Mouse (Mus musculus) G1E-ER4 (cell line): ENCODE data around the gene Cdk14. TPM values are rescaled to one million over a fixed set of nuclear protein-coding genes. Genes with fewer than 3 reads are reported as not detected.

Experiments
- GATA1 ChIP-seq: IDR thresholded peaks from one replicate; pipeline ENCODE4 v1.8.0; 2012; ENCODE audit warnings: low read length, inconsistent platforms
- polyA plus RNA-seq: library from polyadenylated mRNA; stranded (reverse); fragments of >175 nt; gene quantifications from 2 replicates; pipeline ENCODE4 v1.2.3, GENCODE M21; 2012

Gene Cdk14
- polyA plus RNA-seq, 1 experiment = not detected

DNA sequence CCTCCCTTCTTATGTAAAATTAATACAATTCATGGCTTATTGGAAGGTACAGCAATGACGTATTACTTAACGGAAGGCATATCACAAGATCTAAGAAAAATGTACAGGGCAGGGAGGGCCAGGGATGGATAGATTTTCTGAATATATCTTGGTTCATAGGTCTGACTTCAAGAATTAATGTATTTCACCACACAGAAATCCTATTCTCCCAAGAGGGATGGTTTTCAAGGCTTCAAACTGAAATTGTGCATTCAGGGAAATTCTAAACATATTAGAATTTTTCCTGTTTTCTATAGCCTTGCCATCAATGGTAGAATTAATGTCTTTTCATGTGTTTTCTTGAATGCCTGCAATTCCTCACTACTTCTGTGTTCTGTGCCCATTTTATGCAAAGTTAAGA, 593.2 kb downstream of the Cdk14 start:
- no peak for TF ChIP-seq GATA1

DNA sequence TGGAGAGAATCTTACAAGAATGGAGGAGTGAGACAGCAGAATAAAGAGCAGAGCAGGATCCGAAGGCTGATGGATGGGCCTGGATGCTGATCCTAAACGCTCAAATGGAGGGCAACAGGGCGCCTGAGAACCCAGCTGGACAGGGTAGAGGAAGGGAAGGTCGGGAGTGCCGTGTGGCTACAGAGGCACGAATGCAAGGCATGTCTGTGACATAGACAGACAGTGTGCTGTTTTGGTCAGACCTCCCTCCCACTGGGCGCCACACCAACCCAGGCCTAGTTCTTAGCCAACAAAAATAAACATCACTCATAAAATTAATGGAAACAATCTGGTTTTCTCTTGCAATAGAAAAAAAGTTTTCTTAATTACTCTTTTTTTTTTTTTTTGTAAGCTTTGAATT, 594.2 kb downstream of the Cdk14 start:
- TF ChIP-seq GATA1 = no peak

DNA sequence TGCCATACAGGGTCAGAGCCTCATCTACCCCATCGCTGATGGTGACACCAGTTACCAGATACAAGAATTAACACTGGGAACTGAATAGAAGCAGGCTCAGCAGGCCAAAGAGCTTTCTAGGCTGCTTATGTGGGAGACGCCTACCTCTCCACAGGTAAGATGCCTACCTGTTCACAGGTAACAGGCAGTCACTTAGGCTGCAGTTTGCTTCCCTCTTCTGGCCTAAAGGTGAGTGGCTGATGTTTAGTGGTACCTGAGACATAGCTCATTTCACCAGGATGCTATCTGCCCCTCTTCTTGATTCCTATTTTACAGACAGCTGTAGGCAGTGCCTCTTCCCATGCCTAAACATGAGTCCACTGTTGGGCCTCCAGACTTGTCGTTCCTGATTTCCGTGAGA, 595.0 kb downstream of the Cdk14 start:
- TF ChIP-seq GATA1 = no peak

DNA sequence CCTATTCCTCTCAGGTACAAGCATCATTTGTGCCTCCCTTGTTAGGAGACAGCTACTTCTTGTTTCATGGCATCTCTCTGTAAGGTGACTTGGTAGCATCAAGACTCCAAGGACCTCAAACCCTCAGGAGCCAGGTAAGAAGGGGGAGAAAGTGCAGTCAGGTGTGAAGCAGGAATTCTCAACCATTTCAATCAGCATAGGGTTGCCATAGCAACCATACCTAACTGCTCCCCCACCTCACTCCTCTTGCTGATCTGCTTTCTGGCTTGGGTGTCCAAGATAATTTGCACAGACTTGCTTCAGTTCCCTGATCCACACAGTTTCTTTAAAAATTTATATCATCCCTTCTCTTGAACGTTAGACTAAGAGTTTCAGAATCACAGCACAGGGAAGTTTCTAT, 595.9 kb downstream of the Cdk14 start:
- no peak for TF ChIP-seq GATA1

DNA sequence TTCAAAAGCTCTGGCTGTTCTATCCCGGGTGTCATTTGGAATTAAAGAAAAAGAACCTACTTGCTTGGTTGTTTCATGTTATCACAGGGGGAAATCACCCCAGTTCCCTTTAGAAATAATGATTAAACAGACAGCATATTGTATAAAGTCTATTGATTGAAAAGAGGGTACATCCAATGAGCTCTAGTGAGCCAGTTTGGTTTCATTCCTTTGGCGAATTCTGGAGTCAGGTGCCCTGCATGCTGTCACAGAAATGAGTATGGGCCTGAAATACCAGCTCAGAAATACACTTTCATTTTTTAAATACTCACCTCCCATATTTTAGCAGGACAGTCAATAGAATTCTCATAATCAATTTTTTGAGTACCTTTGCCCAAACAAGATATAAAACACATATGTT, 598.1 kb downstream of the Cdk14 start:
- no peak for TF ChIP-seq GATA1

DNA sequence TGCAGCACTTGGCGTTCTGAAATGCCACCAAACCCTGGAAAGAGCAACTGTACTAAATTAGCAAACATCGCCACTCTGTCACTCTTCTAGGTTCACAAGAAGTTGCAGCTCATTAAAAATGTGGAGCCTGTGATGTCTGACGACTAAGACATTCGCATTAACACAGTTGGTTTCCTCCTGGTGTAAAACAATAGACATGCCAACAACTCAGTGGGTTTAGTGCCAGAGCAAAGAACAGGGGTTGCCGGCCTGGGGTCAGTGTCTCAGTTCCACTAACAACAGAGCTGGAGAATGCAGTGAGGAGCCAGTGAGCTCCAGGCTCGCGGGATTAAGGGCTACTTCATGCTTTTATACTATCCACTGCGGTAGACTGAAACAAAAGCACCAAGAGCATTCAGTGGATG, 598.7 kb downstream of the Cdk14 start:
- TF ChIP-seq GATA1 = no peak

DNA sequence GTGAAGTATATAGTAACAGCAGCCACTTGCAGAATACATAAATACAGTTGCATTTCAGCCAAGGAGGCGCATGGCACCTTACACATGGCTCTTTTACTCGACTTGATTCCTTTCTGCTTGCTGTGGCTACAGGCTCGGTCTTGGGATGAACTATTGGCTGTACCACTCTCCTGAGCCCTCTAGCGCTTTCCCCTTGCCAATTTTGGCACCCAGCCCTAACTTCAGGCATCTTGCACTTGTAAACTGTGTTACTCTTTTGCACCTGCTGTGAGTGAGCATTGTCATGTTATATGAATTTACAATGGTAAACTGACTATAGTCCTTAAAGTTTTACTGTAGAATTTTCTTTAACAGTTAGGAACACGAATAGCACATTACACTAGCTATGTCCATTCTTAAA, 603.1 kb downstream of the Cdk14 start:
- no peak for TF ChIP-seq GATA1

DNA sequence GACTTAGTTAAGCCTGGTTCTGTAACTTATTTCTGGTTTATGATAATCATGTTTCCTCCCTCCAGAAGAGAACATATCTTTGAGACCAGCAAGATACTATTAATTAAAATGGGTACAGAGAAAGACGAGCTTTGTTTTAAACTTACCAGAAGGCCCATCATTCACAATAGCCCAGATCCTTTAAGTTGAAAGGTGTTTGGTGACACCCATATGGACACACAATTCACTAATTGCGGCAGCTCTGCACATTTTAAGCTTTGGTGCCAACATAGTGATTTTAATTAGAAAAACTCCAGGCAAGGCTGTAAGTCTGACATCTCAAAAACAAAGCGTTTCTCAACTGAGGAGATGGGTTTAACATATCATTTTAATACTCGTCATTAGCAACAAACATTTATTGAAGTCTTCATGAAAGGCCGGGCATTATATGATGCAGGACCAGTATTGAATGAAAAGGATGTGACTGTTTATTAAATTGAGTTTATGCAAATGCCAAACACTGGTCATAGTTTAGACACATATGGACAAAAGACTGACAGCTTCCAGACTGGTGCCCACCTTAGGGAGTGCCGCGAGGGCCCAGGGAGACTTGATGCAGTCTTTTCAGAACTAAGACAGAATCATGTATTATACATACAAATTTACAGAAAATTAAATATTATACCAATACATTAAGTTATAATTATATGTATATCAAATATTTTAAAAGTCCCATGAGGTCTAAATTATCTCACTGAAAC, 605.5 kb downstream of the Cdk14 start:
- no peak for TF ChIP-seq GATA1

DNA sequence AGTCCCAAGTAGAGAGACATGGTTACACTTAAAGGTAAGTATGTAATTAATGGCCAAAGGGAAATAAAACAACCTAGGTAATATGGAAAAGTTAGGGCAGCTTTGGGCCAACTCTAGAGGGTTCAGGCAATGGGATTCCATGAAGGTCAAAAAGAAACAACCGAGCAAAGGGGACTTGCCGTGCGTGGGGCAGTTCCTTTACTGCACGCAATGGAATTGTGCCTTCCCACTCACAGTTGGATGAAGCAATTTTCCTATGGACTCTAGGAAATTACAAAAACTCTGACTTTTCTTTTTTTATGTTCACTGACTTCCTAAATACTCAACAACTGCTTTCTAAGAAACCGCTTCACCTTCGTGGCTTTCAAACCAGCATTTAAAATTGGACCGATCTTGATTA, 606.8 kb downstream of the Cdk14 start:
- TF ChIP-seq GATA1 = no peak

DNA sequence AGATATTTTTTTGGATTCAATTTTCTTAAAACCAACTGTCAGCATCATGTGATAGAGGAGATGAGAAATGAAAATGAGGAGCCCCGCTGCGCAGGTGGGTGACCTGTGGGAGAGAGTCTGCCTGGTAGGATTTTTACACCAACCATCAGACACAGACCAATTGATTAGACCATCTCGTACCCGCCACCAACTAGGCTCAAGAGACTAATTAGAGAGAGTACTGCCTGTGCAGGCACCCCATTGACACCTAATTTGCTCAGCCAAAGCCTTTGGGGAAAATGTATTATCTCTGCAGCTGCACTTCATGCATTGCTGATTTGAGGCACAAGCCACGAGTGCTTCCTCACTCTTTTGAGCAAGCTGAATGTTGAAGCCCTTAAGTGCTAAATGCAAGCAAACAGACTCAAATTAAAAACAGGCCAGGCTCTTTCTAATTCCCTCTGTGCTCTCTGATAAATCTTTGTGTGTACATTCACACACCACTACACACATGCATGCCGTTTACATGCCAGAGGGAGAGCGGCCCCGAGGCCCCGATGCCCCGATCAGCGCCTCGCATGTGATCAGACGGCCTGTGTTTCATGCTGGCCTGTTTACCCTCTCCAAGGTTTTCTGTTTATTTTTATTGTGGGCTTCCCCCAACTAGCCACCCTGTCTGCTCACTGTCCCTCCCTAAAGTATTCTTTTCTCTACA, 607.9 kb downstream of the Cdk14 start:
- no peak for TF ChIP-seq GATA1

DNA sequence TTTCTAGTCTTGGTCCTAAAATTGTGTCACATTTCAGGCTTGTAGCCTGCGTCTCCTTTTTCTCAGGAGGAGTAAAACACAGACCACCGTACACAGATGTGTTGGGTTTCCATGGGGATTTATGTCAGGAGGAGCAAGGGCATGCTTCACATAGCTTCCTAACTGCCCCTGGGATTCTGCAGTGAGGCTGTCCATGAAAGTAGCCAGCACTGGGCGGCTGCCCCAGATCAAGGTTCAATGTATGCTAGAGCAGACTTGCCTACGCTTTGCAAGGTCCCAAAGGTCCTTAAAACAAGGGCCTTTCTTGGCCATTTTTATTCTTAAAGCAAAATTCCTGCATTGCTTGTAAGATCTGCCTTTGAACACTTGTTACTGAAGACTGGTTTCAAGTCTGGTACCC, 614.9 kb downstream of the Cdk14 start:
- no peak for TF ChIP-seq GATA1

DNA sequence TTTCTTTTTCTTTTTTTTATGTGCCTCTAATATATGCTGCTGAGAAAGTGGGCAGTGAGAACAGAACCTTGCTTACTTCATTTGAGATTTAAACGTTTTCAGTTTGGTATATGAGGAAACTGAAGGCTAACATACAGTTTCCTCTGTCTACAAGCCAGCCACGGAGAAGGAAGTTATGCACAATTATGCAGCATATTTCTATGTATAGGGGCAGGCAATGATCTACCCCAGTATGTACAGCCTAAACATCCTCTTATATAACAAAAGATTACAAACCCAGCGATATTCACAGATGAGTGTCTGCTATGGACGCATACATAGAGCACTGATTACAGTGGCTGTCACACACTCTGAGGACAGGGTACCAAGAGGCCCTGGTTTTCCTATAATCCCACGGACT, 616.4 kb downstream of the Cdk14 start:
- TF ChIP-seq GATA1 = no peak

DNA sequence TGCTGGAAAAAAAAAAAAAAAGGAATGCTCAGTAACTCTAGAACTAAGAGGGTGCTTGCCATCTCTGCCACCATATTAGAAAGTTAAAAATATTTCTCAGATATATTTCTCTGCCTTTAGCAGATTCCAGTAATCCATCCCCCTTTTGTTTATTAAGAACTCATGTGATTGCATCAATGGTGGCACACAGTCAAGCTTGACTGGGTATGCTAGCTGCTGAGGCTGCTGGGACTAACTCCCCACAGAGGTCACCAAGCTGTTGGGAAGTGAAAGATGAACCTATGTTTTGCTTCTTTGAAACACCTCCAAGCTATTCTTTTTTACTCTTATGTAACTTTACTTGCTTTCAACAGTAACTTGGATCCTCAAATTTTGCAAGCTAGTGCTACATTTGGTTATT, 618.1 kb downstream of the Cdk14 start:
- TF ChIP-seq GATA1 = no peak

DNA sequence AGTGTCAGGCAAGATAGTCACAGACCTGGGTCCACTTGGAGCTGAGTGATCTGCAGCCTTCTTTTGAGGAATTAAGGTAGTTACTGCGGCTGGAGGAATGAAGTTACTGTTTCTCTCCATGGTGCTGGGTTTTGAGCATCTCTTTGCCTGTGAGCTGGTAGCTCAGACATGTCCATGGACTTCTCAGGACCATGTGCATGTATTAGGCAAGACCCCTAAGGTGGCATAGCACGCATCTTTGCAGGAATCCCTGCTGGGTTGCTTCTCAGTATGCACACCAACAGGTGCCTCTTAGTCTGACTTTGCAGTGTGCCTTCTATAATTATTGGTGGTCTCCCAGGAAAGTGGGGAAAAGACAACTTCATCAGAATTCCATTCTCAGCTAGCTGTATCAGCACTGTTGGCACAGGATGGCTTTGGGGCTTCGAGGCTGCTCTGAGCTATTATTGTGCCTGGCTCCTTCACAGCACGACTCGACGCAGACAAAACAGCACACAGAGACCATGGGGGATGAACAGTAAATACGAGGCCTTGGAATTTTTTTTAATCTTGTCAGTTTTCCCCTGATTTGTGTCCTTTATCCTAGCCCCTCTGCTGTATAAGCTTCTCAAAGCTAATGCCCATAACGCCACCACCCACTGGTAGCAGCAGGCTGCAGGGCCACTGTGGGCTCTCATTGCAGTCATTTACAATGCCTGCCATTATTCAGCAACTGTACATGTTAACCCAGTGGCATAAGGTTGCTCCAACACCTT, 618.8 kb downstream of the Cdk14 start:
- TF ChIP-seq GATA1 = no peak

DNA sequence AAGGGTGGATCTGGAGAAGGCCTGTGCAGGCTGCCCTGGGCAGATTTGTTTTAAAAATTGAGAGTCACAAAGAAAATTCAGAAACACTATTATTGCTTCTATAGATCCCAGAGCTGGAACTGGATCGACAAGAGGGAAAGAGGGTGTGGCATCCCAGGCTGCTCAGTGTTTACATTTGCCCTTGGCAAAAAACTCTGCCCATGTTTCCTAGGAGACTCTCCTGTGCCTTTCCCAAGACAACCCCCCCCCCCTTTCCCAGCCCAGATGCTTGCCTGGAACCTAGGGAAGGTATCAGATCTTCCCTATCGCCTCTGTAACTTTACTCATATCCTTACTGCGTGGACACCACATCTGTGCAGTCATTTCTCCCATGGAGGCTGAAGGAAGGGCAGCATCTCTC, 628.9 kb downstream of the Cdk14 start:
- TF ChIP-seq GATA1 = no peak

DNA sequence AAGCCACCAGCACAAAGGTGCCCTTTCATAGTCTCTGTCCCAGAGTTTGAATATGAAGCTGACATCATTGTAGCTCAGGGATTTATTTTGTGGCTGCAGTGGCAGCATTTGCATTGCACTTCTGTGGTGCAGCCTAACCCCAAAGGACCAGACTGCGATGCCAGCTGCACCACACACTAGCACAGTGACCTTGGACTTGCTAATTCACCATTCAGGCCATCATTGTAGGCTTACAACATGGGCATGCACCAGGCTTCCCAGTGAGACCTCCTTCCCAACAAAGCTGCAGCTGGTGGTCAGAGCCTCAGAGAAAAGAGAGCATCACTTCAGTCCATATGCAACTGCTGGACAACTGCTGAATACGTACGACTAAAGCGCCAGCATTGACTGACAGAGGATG, 629.8 kb downstream of the Cdk14 start:
- no peak for TF ChIP-seq GATA1

DNA sequence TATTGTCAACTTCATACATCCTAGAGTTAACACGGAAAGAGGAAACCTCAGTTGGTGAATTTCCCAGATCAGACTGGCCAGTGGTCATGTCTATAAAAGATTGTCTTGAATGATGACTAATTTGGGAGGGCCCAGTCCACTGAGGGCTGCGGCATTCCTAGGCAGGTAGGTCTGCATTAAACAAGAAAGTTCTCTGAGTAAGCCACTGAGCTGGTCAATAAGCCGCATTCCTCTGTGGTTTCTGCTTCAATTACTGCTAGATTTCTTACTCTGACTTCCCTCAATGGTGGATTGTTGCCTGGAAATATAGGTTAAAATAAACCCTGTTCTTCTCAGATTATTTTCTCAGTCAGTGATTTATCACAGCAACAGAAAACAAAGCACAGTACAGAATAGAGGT, 631.6 kb downstream of the Cdk14 start:
- TF ChIP-seq GATA1 = no peak
